Mouse (Mus musculus) liver, embryonic 14.5 days (tissue): ENCODE measurements around the gene Hinfp. TPM values are rescaled to one million over a fixed set of nuclear protein-coding genes. Genes with fewer than 3 reads are reported as not detected.

Experiments used
- ATAC-seq: fragments of 200-750 bp; cut with Nextera tagmentation; 2 replicates; pipeline ENCODE4 v1.8.0; 2017; ENCODE audit warnings: moderate number of reproducible peaks, mild to moderate bottlenecking, moderate library complexity; ENCODE audit not compliant: insufficient read depth
- DNase-seq, 3 experiments: peaks; one replicate each; pipeline ENCODE4 v3.0.0-alpha.2; 2012 to 2013; ENCODE audit warnings: low read depth in 3 of 3, low spot score in 3 of 3
- H3K27ac ChIP-seq: fragments of 300-500 bp; sonication (generic); 2 replicates; pipeline ENCODE4 v1.5.1; 2014; ENCODE audit warnings: moderate library complexity, mild to moderate bottlenecking, control low read depth, inconsistent platforms
- H3K27me3 ChIP-seq: fragments of 300-500 bp; sonication (generic); 2 replicates; pipeline ENCODE4 v1.6.1; 2014; ENCODE audit warnings: mild to moderate bottlenecking, low read length, moderate library complexity; ENCODE audit not compliant: control insufficient read depth, insufficient read depth
- H3K36me3 ChIP-seq: fragments of 300-500 bp; sonication (generic); replicated peaks from 2 replicates; pipeline ENCODE4 v1.6.1; 2014; ENCODE audit warnings: low read depth; ENCODE audit not compliant: control insufficient read depth, insufficient read depth
- H3K4me1 ChIP-seq, 2 experiments: fragments of 200-500 bp in 1 of 2; fragments of 300-500 bp in 1 of 2; sonication (generic) in 1 of 2; replicated peaks; 2 replicates each; pipeline ENCODE4 v1.6.1; 2012 to 2014; ENCODE audit warnings: antibody characterized with exemption in 1 of 2, inconsistent platforms in 1 of 2, low read length in 1 of 2; ENCODE audit not compliant: control insufficient read depth in 2 of 2, insufficient read depth in 2 of 2
- H3K4me2 ChIP-seq: fragments of 300-500 bp; sonication (generic); 2 replicates; pipeline ENCODE4 v1.6.1; 2014; ENCODE audit warnings: low read depth, mild to moderate bottlenecking, control low read depth, moderate library complexity
- H3K4me3 ChIP-seq, 2 experiments: fragments of 200-500 bp in 1 of 2; fragments of 300-500 bp in 1 of 2; sonication (generic) in 1 of 2; 2 replicates each; pipeline ENCODE4 v1.5.1; 2012 to 2014; ENCODE audit warnings: low read depth in 2 of 2, low read length in 2 of 2, mild to moderate bottlenecking in 2 of 2, control low read depth in 1 of 2, inconsistent platforms in 1 of 2, moderate library complexity in 1 of 2; ENCODE audit not compliant: insufficient read depth in 1 of 2
- H3K9ac ChIP-seq: fragments of 300-500 bp; sonication (generic); replicated peaks from 2 replicates; pipeline ENCODE4 v1.6.1; 2014; ENCODE audit warnings: mild to moderate bottlenecking, control low read depth, moderate library complexity
- H3K9me3 ChIP-seq: fragments of 300-500 bp; sonication (generic); 2 replicates; pipeline ENCODE4 v1.6.1; 2016; ENCODE audit warnings: low read length, mixed read lengths; ENCODE audit not compliant: control insufficient read depth
- CTCF ChIP-seq: IDR thresholded peaks from 2 replicates; pipeline ENCODE4 v1.5.1; 2016; ENCODE audit warnings: antibody characterized with exemption, low read depth, control low read depth
- EP300 ChIP-seq: IDR thresholded peaks from 2 replicates; pipeline ENCODE4 v1.6.1; 2016; ENCODE audit warnings: antibody characterized with exemption, low read depth
- WGBS: fragments of 180-500 bp; shearing (Covaris S2); extraction: QIAGEN DNeasy Blood & Tissue Kit; methylation state at CpG from one replicate; pipeline ENCODE4 v1.1.7; 2014; ENCODE audit not compliant: insufficient replicate concordance; 5-methylcytosine and 5-hydroxymethylcytosine counted together
- microRNA-seq: library from miRNA; unstranded; fragments of <30 nt; microRNA quantifications from one replicate; pipeline ENCODE4, GENCODE M21; 2016
- polyA plus RNA-seq, 2 experiments: library from polyadenylated mRNA; depleted of rRNA in 1 of 2; stranded (reverse) in 1 of 2; unstranded in 1 of 2; fragments of >200 nt; fragmentation: Nextera tagmentation in 1 of 2; extraction: Ambion mirVana in 1 of 2; gene quantifications; 2 replicates each; pipeline versions ENCODE4 v1.2.1 to v1.2.3; 2012 to 2014

The Hinfp gene
- polyA plus RNA-seq, 2 experiments, result 8.3 to 13.8 TPM

DNA sequence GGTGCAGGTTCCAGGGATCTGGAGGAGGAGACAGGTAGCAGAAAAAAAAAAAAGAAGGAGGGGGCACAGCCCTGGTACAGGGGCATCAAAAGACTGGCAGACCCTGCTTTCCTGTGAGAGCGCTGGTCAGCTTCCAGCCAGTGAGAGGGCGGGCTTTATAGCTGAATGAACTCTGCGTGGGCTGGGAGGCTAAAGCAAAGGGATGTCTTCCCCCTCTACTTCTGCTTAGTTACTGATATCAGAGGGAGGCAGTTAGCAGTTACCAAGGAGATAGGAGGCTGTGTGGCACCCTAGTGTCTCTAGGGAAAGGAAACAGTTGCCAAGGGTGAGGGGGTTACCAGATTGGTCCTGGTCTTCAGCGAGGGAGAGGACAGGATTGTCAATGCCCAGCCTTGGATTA is 55.0 kb downstream of the Hinfp start:
- no peak for TF ChIP-seq CTCF
- no peak for TF ChIP-seq EP300
- H3K4me1 ChIP-seq, result peaks cover 0 to 4% of the 10 kb centered on the region in 2 experiments; a peak in 2 of 4 replicates

GRCm38 (mm10) chr9:44249181-44250146 is 56.0 kb downstream of the Hinfp start:
- Histone ChIP-seq H3K27me3 (no peaks in the 10 kb centered on the region), H3K4me1 (peaks cover 0 to 4% of the 10 kb centered on the region in 2 experiments; a peak in 2 of 4 replicates), H3K27ac (no peak overlapping the region), H3K4me3 (no peak overlapping the region), H3K9ac (no peak overlapping the region), H3K36me3 (no peaks in the 10 kb centered on the region), H3K9me3 (no peaks in the 10 kb centered on the region), H3K4me2 (peak overlapping the region; percentile 6; the same call in 1 of the 2 replicates)
- ATAC-seq (peak; percentile 66), DNase-seq (peak in 1 of 3 experiments; percentile 32)
- WGBS, result 41% methylated on average over 26 of the region's 26 CpGs
- no peak for TF ChIP-seq EP300
- peak; percentile 85 for TF ChIP-seq CTCF

More for the DNA sequence above, 55.0 kb downstream of the Hinfp start:
- ATAC-seq (no peak), DNase-seq (no peak)
- no peaks in the 10 kb centered on the region for H3K9me3 ChIP-seq
- no peak overlapping the region for H3K4me3 ChIP-seq
- 32% methylated on average over 4 of the region's 4 CpGs for WGBS
- no peaks in the 10 kb centered on the region for H3K36me3 ChIP-seq
- no peak overlapping the region for H3K4me2 ChIP-seq
- H3K9ac ChIP-seq, result no peak overlapping the region
- no peak overlapping the region for H3K27ac ChIP-seq
- no peaks in the 10 kb centered on the region for H3K27me3 ChIP-seq

GRCm38 (mm10) chr9:44247907-44248306 is 57.6 kb downstream of the Hinfp start:
- Histone ChIP-seq H3K9me3 (no peaks in the 10 kb centered on the region), H3K4me2 (no peak overlapping the region), H3K9ac (no peak overlapping the region), H3K36me3 (no peaks in the 10 kb centered on the region), H3K4me3 (no peak overlapping the region), H3K4me1 (peaks cover 0 to 4% of the 10 kb centered on the region in 2 experiments; a peak in 2 of 4 replicates), H3K27me3 (no peaks in the 10 kb centered on the region), H3K27ac (no peak overlapping the region)
- ATAC-seq (no peak), DNase-seq (no peak)
- TF ChIP-seq CTCF (no peak), EP300 (no peak)
- WGBS, result 57% methylated on average over 6 of the region's 6 CpGs

DNA sequence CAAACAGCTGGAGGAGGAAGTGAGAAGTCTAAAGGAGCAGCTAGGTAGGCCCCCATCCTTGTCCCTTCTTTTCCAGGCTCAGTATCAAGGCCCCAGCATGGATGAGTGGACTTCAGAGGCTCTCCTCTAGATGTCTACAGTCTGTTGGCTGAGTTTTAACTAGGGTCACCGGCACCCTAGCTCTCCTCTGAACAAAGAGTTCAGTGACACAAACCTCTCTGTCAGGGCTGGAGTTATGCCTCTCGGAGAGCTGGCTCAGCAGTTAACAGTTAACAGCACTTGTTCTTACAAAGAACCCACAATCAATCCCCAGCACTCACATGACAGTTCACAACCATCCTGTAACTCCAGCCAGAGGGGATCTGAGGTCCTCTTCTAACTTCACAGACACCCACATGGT is 61.9 kb downstream of the Hinfp start:
- H3K4me2 ChIP-seq, result no peak overlapping the region
- no peaks in the 10 kb centered on the region for H3K9me3 ChIP-seq
- no peaks in the 10 kb centered on the region for H3K36me3 ChIP-seq
- no peak for ATAC-seq
- DNase-seq, result no peak
- no peak for TF ChIP-seq CTCF
- TF ChIP-seq EP300, result no peak
- no peaks in the 10 kb centered on the region; the same call in none of the 2 replicates for H3K27me3 ChIP-seq
- H3K27ac ChIP-seq, result no peak overlapping the region
- no peak overlapping the region for H3K9ac ChIP-seq
- 59% methylated on average over 2 of the region's 2 CpGs for WGBS
- H3K4me1 ChIP-seq, result no peaks in the 10 kb centered on the region; a peak in 1 of 4 replicates
- H3K4me3 ChIP-seq, result no peak overlapping the region

Small RNA genes lying within 50 kb of the gene (microRNA-seq; reads per million reads assigned to microRNA genes)
- not detected for gene Gm44335

Other genes starting within 250 kb of the Hinfp start
- 0.27 TPM in 2 replicates for gene Usp2, start 238.7 kb downstream of the Hinfp start, polyA plus RNA-seq (2012; rRNA removed)
- gene Usp2, start 238.7 kb downstream of the Hinfp start, polyA plus RNA-seq (2014; fragmentation: Nextera tagmentation; extraction: Ambion mirVana), result 1.6 and 2.0 TPM in 2 replicates
- gene Mfrp, start 203.9 kb downstream of the Hinfp start, polyA plus RNA-seq (2012; rRNA removed), result not detected in 2 replicates
- not detected in 2 replicates for gene Mfrp, start 203.9 kb downstream of the Hinfp start, polyA plus RNA-seq (2014; fragmentation: Nextera tagmentation; extraction: Ambion mirVana)
- 0.24 and 0.27 TPM in 2 replicates for gene C1qtnf5, start 198.4 kb downstream of the Hinfp start, polyA plus RNA-seq (2012; rRNA removed)
- 0.27 and 0.30 TPM in 2 replicates for gene C1qtnf5, start 198.4 kb downstream of the Hinfp start, polyA plus RNA-seq (2014; fragmentation: Nextera tagmentation; extraction: Ambion mirVana)
- 0.05 and 0.09 TPM in 2 replicates for gene Gm49380, start 192.2 kb downstream of the Hinfp start, polyA plus RNA-seq (2012; rRNA removed)
- gene Gm49380, start 192.2 kb downstream of the Hinfp start, polyA plus RNA-seq (2014; fragmentation: Nextera tagmentation; extraction: Ambion mirVana), result not detected in 2 replicates
- 21.9 and 26.2 TPM in 2 replicates for gene Rnf26, start 192.2 kb downstream of the Hinfp start, polyA plus RNA-seq (2012; rRNA removed)
- gene Rnf26, start 192.2 kb downstream of the Hinfp start, polyA plus RNA-seq (2014; fragmentation: Nextera tagmentation; extraction: Ambion mirVana), result 29.4 and 34.3 TPM in 2 replicates
- gene Mcam, start 171.2 kb downstream of the Hinfp start, polyA plus RNA-seq (2012; rRNA removed), result 6.1 and 6.2 TPM in 2 replicates
- gene Mcam, start 171.2 kb downstream of the Hinfp start, polyA plus RNA-seq (2014; fragmentation: Nextera tagmentation; extraction: Ambion mirVana), result 3.1 and 3.4 TPM in 2 replicates
- gene Cbl, start 71.6 kb downstream of the Hinfp start, polyA plus RNA-seq (2012; rRNA removed), result 3.4 and 3.9 TPM in 2 replicates
- gene Cbl, start 71.6 kb downstream of the Hinfp start, polyA plus RNA-seq (2014; fragmentation: Nextera tagmentation; extraction: Ambion mirVana), result 3.7 and 5.1 TPM in 2 replicates
- not detected in 2 replicates for gene Ccdc153, start 65.0 kb downstream of the Hinfp start, polyA plus RNA-seq (2012; rRNA removed)
- gene Ccdc153, start 65.0 kb downstream of the Hinfp start, polyA plus RNA-seq (2014; fragmentation: Nextera tagmentation; extraction: Ambion mirVana), result not detected in 2 replicates
- 0.02 and 0.05 TPM in 2 replicates for gene Pdzd3, start 54.2 kb downstream of the Hinfp start, polyA plus RNA-seq (2012; rRNA removed)
- gene Pdzd3, start 54.2 kb downstream of the Hinfp start, polyA plus RNA-seq (2014; fragmentation: Nextera tagmentation; extraction: Ambion mirVana), result 0.08 TPM in 1 of 2 replicates, not detected in the other
- gene Nlrx1, start 37.1 kb downstream of the Hinfp start, polyA plus RNA-seq (2012; rRNA removed), result 1.5 TPM in 2 replicates
- gene Nlrx1, start 37.1 kb downstream of the Hinfp start, polyA plus RNA-seq (2014; fragmentation: Nextera tagmentation; extraction: Ambion mirVana), result 2.7 and 3.4 TPM in 2 replicates
- gene Abcg4, start 17.1 kb downstream of the Hinfp start, polyA plus RNA-seq (2012; rRNA removed), result 35.6 and 41.6 TPM in 2 replicates
- gene Abcg4, start 17.1 kb downstream of the Hinfp start, polyA plus RNA-seq (2014; fragmentation: Nextera tagmentation; extraction: Ambion mirVana), result 10.6 and 11.1 TPM in 2 replicates
- 13.0 and 17.3 TPM in 2 replicates for gene C2cd2l, start 14.6 kb upstream of the Hinfp start, polyA plus RNA-seq (2012; rRNA removed)
- 7.4 and 8.9 TPM in 2 replicates for gene C2cd2l, start 14.6 kb upstream of the Hinfp start, polyA plus RNA-seq (2014; fragmentation: Nextera tagmentation; extraction: Ambion mirVana)
- gene Dpagt1, start 20.3 kb upstream of the Hinfp start, polyA plus RNA-seq (2012; rRNA removed), result 16.4 and 19.5 TPM in 2 replicates
- gene Dpagt1, start 20.3 kb upstream of the Hinfp start, polyA plus RNA-seq (2014; fragmentation: Nextera tagmentation; extraction: Ambion mirVana), result 18.8 and 20.2 TPM in 2 replicates
- 177 and 217 TPM in 2 replicates for gene H2afx, start 29.0 kb upstream of the Hinfp start, polyA plus RNA-seq (2012; rRNA removed)
- gene H2afx, start 29.0 kb upstream of the Hinfp start, polyA plus RNA-seq (2014; fragmentation: Nextera tagmentation; extraction: Ambion mirVana), result 168 and 190 TPM in 2 replicates
- 837 and 876 TPM in 2 replicates for gene Hmbs, start 38.6 kb upstream of the Hinfp start, polyA plus RNA-seq (2012; rRNA removed)
- gene Hmbs, start 38.6 kb upstream of the Hinfp start, polyA plus RNA-seq (2014; fragmentation: Nextera tagmentation; extraction: Ambion mirVana), result 1,376 and 1,452 TPM in 2 replicates
- 9.4 and 9.7 TPM in 2 replicates for gene Vps11, start 56.0 kb upstream of the Hinfp start, polyA plus RNA-seq (2012; rRNA removed)
- 11.5 and 12.0 TPM in 2 replicates for gene Vps11, start 56.0 kb upstream of the Hinfp start, polyA plus RNA-seq (2014; fragmentation: Nextera tagmentation; extraction: Ambion mirVana)
- 12.5 and 16.5 TPM in 2 replicates for gene Hyou1, start 73.8 kb upstream of the Hinfp start, polyA plus RNA-seq (2012; rRNA removed)
- gene Hyou1, start 73.8 kb upstream of the Hinfp start, polyA plus RNA-seq (2014; fragmentation: Nextera tagmentation; extraction: Ambion mirVana), result 12.5 and 12.8 TPM in 2 replicates
- 15.9 and 16.7 TPM in 2 replicates for gene Slc37a4, start 91.2 kb upstream of the Hinfp start, polyA plus RNA-seq (2012; rRNA removed)
- 26.6 and 29.7 TPM in 2 replicates for gene Slc37a4, start 91.2 kb upstream of the Hinfp start, polyA plus RNA-seq (2014; fragmentation: Nextera tagmentation; extraction: Ambion mirVana)
- 350 and 717 TPM in 2 replicates for gene Rps25, start 101.5 kb upstream of the Hinfp start, polyA plus RNA-seq (2012; rRNA removed)
- gene Rps25, start 101.5 kb upstream of the Hinfp start, polyA plus RNA-seq (2014; fragmentation: Nextera tagmentation; extraction: Ambion mirVana), result 1,544 and 1,614 TPM in 2 replicates
- 24.2 and 26.6 TPM in 2 replicates for gene Trappc4, start 101.9 kb upstream of the Hinfp start, polyA plus RNA-seq (2012; rRNA removed)
- 44.4 and 52.9 TPM in 2 replicates for gene Trappc4, start 101.9 kb upstream of the Hinfp start, polyA plus RNA-seq (2014; fragmentation: Nextera tagmentation; extraction: Ambion mirVana)
- 15.3 and 16.3 TPM in 2 replicates for gene Ccdc84, start 112.9 kb upstream of the Hinfp start, polyA plus RNA-seq (2012; rRNA removed)
- 10.0 TPM in 2 replicates for gene Ccdc84, start 112.9 kb upstream of the Hinfp start, polyA plus RNA-seq (2014; fragmentation: Nextera tagmentation; extraction: Ambion mirVana)
- not detected in 2 replicates for gene Foxr1, start 135.5 kb upstream of the Hinfp start, polyA plus RNA-seq (2012; rRNA removed)
- not detected in 2 replicates for gene Foxr1, start 135.5 kb upstream of the Hinfp start, polyA plus RNA-seq (2014; fragmentation: Nextera tagmentation; extraction: Ambion mirVana)
- 0.04 TPM in 1 of 2 replicates, not detected in the other for gene Upk2, start 149.3 kb upstream of the Hinfp start, polyA plus RNA-seq (2012; rRNA removed)
- not detected in 2 replicates for gene Upk2, start 149.3 kb upstream of the Hinfp start, polyA plus RNA-seq (2014; fragmentation: Nextera tagmentation; extraction: Ambion mirVana)
- 1.6 and 1.9 TPM in 2 replicates for gene Bcl9l, start 177.2 kb upstream of the Hinfp start, polyA plus RNA-seq (2012; rRNA removed)
- gene Bcl9l, start 177.2 kb upstream of the Hinfp start, polyA plus RNA-seq (2014; fragmentation: Nextera tagmentation; extraction: Ambion mirVana), result 1.0 and 1.5 TPM in 2 replicates